Mouse (Mus musculus) MEL (cell line): ENCODE data around the gene Spout1. TPM values are rescaled to one million over a fixed set of nuclear protein-coding genes. Genes with fewer than 3 reads are reported as not detected.

Experiments used
- DNase-seq: peaks from one replicate; pipeline ENCODE4 v3.0.0; 2011; ENCODE audit warnings: low read depth, low spot score
- H3K27ac ChIP-seq: 2 replicates; pipeline ENCODE4 v1.5.1; 2012; ENCODE audit warnings: low read depth, mild to moderate bottlenecking, control low read depth, low read length, moderate library complexity; ENCODE audit not compliant: control insufficient read depth
- H3K27me3 ChIP-seq, 2 experiments: fragments of 150-350 bp in 1 of 2; sonication (generic) in 1 of 2; 2 replicates each; pipeline ENCODE4 v1.6.1; 2012; ENCODE audit warnings: low read length in 2 of 2, mild to moderate bottlenecking in 2 of 2, improper control_type of control experiment in 1 of 2, moderate library complexity in 1 of 2; ENCODE audit not compliant: insufficient read depth in 2 of 2, control insufficient read depth in 1 of 2
- H3K36me3 ChIP-seq, 2 experiments: 2 replicates each; pipeline ENCODE4 v1.6.1; 2012 to 2014; ENCODE audit warnings: low read length in 2 of 2, improper control_type of control experiment in 1 of 2, inconsistent platforms in 1 of 2, mild to moderate bottlenecking in 1 of 2; ENCODE audit not compliant: insufficient read depth in 2 of 2, control insufficient read depth in 1 of 2
- H3K4me1 ChIP-seq, 2 experiments: fragments of 150-350 bp in 1 of 2; sonication (generic) in 1 of 2; 2 replicates each; pipeline ENCODE4 v1.6.1; 2012; ENCODE audit warnings: low read length in 2 of 2, improper control_type of control experiment in 1 of 2, mild to moderate bottlenecking in 1 of 2; ENCODE audit not compliant: insufficient read depth in 2 of 2, control insufficient read depth in 1 of 2
- H3K4me3 ChIP-seq, 2 experiments: fragments of 150-350 bp in 1 of 2; sonication (generic) in 1 of 2; 2 replicates each; pipeline ENCODE4 v1.5.1; 2012; ENCODE audit warnings: low read depth in 2 of 2, low read length in 2 of 2, mild to moderate bottlenecking in 2 of 2, moderate library complexity in 2 of 2, control low read depth in 1 of 2, improper control_type of control experiment in 1 of 2; ENCODE audit not compliant: control insufficient read depth in 1 of 2, insufficient read depth in 1 of 2
- H3K79me2 ChIP-seq: 2 replicates; pipeline ENCODE4 v1.6.1; 2012; ENCODE audit warnings: mild to moderate bottlenecking, low read length, moderate library complexity; ENCODE audit not compliant: control insufficient read depth, poor library complexity, insufficient read depth
- H3K9ac ChIP-seq: 2 replicates; pipeline ENCODE4 v1.6.1; 2012; ENCODE audit warnings: low read depth, mild to moderate bottlenecking, control low read depth, low read length, moderate library complexity; ENCODE audit not compliant: control insufficient read depth, poor library complexity, severe bottlenecking
- H3K9me3 ChIP-seq: fragments of 150-350 bp; sonication (generic); replicated peaks from 2 replicates; pipeline ENCODE4 v1.6.1; 2012; ENCODE audit warnings: mild to moderate bottlenecking, low read length, improper control_type of control experiment, moderate library complexity; ENCODE audit not compliant: insufficient read depth
- CHD1 ChIP-seq: IDR thresholded peaks from 2 replicates; pipeline ENCODE4 v1.6.1; 2012; ENCODE audit warnings: low read depth, mild to moderate bottlenecking, inconsistent platforms, low read length, improper control_type of control experiment
- CHD2 ChIP-seq: IDR thresholded peaks from 2 replicates; pipeline ENCODE4 v1.6.1; 2011; ENCODE audit warnings: low read length, improper control_type of control experiment
- GABPA ChIP-seq: IDR thresholded peaks from 2 replicates; pipeline ENCODE4 v1.6.1; 2012; ENCODE audit warnings: low read depth, mild to moderate bottlenecking, inconsistent platforms, low read length, improper control_type of control experiment, moderate library complexity
- HCFC1 ChIP-seq: IDR thresholded peaks from 2 replicates; pipeline ENCODE4 v1.6.1; 2012; ENCODE audit warnings: low read depth, mild to moderate bottlenecking, inconsistent platforms, low read length, improper control_type of control experiment, moderate library complexity
- KAT2A ChIP-seq: conservative IDR thresholded peaks from 2 replicates; pipeline ENCODE4 v1.6.1; 2012; ENCODE audit warnings: low read depth, low read length, improper control_type of control experiment, inconsistent platforms
- MAX ChIP-seq: IDR thresholded peaks from 2 replicates; pipeline ENCODE4 v1.6.1; 2011; ENCODE audit warnings: low read length, improper control_type of control experiment
- MEF2A ChIP-seq: IDR thresholded peaks from 2 replicates; pipeline ENCODE4 v1.6.1; 2014; ENCODE audit warnings: low read depth, mild to moderate bottlenecking, inconsistent platforms, low read length, improper control_type of control experiment; ENCODE audit not compliant: poor library complexity, insufficient replicate concordance, severe bottlenecking; ENCODE audit errors: extremely low read depth
- NRF1 ChIP-seq: IDR thresholded peaks from 2 replicates; pipeline ENCODE4 v1.6.1; 2014; ENCODE audit warnings: low read depth, mild to moderate bottlenecking, inconsistent platforms, low read length, improper control_type of control experiment, moderate library complexity; ENCODE audit not compliant: poor library complexity, insufficient read depth, severe bottlenecking
- POLR2AphosphoS2 ChIP-seq: IDR thresholded peaks from 2 replicates; pipeline ENCODE4 v1.6.1; 2011; ENCODE audit warnings: low read length, improper control_type of control experiment
- POLR2AphosphoS5 ChIP-seq: IDR thresholded peaks from 2 replicates; pipeline ENCODE4 v1.6.1; 2012; ENCODE audit warnings: low read depth, borderline replicate concordance, mild to moderate bottlenecking, inconsistent platforms, low read length, moderate library complexity, mixed read lengths
- RCOR1 ChIP-seq: IDR thresholded peaks from 2 replicates; pipeline ENCODE4 v1.6.1; 2012; ENCODE audit warnings: low read depth, mild to moderate bottlenecking, inconsistent platforms, low read length, improper control_type of control experiment
- TBP ChIP-seq: IDR thresholded peaks from 2 replicates; pipeline ENCODE4 v1.8.0; 2011; ENCODE audit warnings: low read depth, low read length, improper control_type of control experiment
- ZMIZ1 ChIP-seq: IDR thresholded peaks from 2 replicates; pipeline ENCODE4 v1.6.1; 2012; ENCODE audit warnings: low read depth, mild to moderate bottlenecking, inconsistent platforms, low read length, improper control_type of control experiment, moderate library complexity
- ZNF384 ChIP-seq: IDR thresholded peaks from 2 replicates; pipeline ENCODE4 v1.6.1; 2012; ENCODE audit warnings: low read depth, mild to moderate bottlenecking, inconsistent platforms, low read length, improper control_type of control experiment
- polyA plus RNA-seq, 2 experiments: library from polyadenylated mRNA; stranded (reverse) in 1 of 2; unstranded in 1 of 2; fragments of >175 nt in 1 of 2; fragments of >200 nt in 1 of 2; gene quantifications; 2 replicates each; pipeline versions ENCODE4 v1.2.1 to v1.2.4; 2012; ENCODE audit warnings: low replicate concordance in 2 of 2, low read depth in 1 of 2; ENCODE audit not compliant: insufficient read length in 2 of 2, insufficient read depth in 1 of 2, missing spikeins in 1 of 2
- total RNA-seq: library from RNA; depleted of rRNA; stranded (reverse); fragments of 300-350 nt; gene quantifications from 2 replicates; pipeline ENCODE4 v1.2.3, GENCODE M21; 2012

Spout1 gene
- total and polyA plus RNA-seq, 3 experiments = 83.6 to 220 (median 103) TPM

GRCm38 (mm10) chr2:30177700-30178675 is at the start of gene Spout1 (continued):
- no peak for TF ChIP-seq POLR2AphosphoS5
- TF ChIP-seq HCFC1 = peak; percentile 86
- no peak for TF ChIP-seq MEF2A
- peak; percentile 99 for TF ChIP-seq MAX
- peak; percentile 68; the same call in 1 of the 2 replicates for TF ChIP-seq TBP

DNA sequence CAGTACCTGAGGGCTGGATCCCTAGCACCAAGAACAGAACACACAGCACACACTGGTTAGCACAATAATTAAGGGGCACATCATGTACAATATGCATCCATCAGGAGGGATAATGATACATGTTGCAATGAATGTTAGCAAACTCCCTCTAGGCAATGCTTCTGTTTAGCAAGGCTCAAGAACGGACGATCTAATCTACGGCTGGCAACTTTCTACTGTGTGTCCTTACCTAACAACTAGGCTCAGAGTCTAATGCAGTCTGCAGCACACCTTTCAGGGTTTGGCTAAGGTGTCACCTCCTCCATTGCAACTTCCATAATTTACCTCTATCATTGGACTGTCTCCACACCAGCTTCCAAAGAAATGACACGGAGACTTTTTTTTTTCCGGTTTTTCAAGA is 38.0 kb upstream of the Spout1 start:
- Histone ChIP-seq H3K27ac (no peak overlapping the region), H3K36me3 (no peaks in the 10 kb centered on the region), H3K4me1 (no peaks in the 10 kb centered on the region), H3K9me3 (no peaks in the 10 kb centered on the region), H3K27me3 (peaks cover 0 to 2% of the 10 kb centered on the region in 2 experiments; a peak in 1 of 4 replicates), H3K79me2 (no peaks in the 10 kb centered on the region), H3K4me3 (no peak overlapping the region), H3K9ac (no peak overlapping the region)
- TF ChIP-seq ZNF384 = no peak
- no peak for TF ChIP-seq KAT2A
- no peak for TF ChIP-seq ZMIZ1
- no peak for TF ChIP-seq HCFC1
- TF ChIP-seq POLR2AphosphoS2 = no peak
- TF ChIP-seq NRF1 = no peak
- TF ChIP-seq GABPA = no peak
- no peak for DNase-seq

- H3K36me3 ChIP-seq = no peaks in the 10 kb centered on the region
- H3K27ac ChIP-seq = no peak overlapping the region
- H3K27me3 ChIP-seq = peaks cover 0 to 2% of the 10 kb centered on the region in 2 experiments; a peak in 1 of 4 replicates
- H3K9ac ChIP-seq = no peak overlapping the region
- H3K9me3 ChIP-seq = no peaks in the 10 kb centered on the region
- no peak for TF ChIP-seq RCOR1
- TF ChIP-seq CHD1 = no peak
- no peak for TF ChIP-seq CHD2
- DNase-seq = no peak
- H3K4me1 ChIP-seq = no peaks in the 10 kb centered on the region
- H3K4me3 ChIP-seq = no peak overlapping the region
- no peaks in the 10 kb centered on the region for H3K79me2 ChIP-seq
Observed at GRCm38 (mm10) chr2:30215493-30215892, 37.2 kb upstream of the Spout1 start.
